Mouse (Mus musculus) lung, embryonic 14.5 days (tissue): ENCODE results near the gene Catsperd. TPM values are rescaled to one million over a fixed set of nuclear protein-coding genes. Genes with fewer than 3 reads are reported as not detected.
A peak's percentile ranks its signal among the peaks of the same experiment; 100 is the strongest.
"Not testable (repeated sequence)": the region's sequence is repeated elsewhere in the genome, so short reads cannot be mapped to it uniquely, and the experiment has no call there.

Experiments used
- ATAC-seq: fragments of 200-750 bp; cut with Nextera tagmentation; 2 replicates; pipeline ENCODE4 v1.8.0; 2017; ENCODE audit warnings: mild to moderate bottlenecking, moderate TSS enrichment, moderate library complexity; ENCODE audit not compliant: insufficient read depth
- DNase-seq: peaks from one replicate; pipeline ENCODE4 v3.0.0-alpha.2; 2015
- H3K27ac ChIP-seq: fragments of 300-500 bp; sonication (generic); 2 replicates; pipeline ENCODE4 v1.5.1; 2014; ENCODE audit warnings: low read depth, mild to moderate bottlenecking, moderate library complexity
- H3K27me3 ChIP-seq: fragments of 300-500 bp; sonication (generic); 2 replicates; pipeline ENCODE4 v1.6.1; 2014; ENCODE audit warnings: low read length, control low read depth; ENCODE audit not compliant: insufficient read depth
- H3K36me3 ChIP-seq: fragments of 300-500 bp; sonication (generic); 2 replicates; pipeline ENCODE4 v1.6.1; 2014; ENCODE audit warnings: control low read depth; ENCODE audit not compliant: insufficient read depth
- H3K4me1 ChIP-seq: fragments of 300-500 bp; sonication (generic); 2 replicates; pipeline ENCODE4 v1.6.1; 2014; ENCODE audit warnings: antibody characterized with exemption, control low read depth; ENCODE audit not compliant: insufficient read depth
- H3K4me2 ChIP-seq: fragments of 300-500 bp; sonication (generic); 2 replicates; pipeline ENCODE4 v1.6.1; 2014; ENCODE audit warnings: mild to moderate bottlenecking
- H3K4me3 ChIP-seq: fragments of 300-500 bp; sonication (generic); 2 replicates; pipeline ENCODE4 v1.5.1; 2014; ENCODE audit warnings: low read depth, low read length
- H3K9ac ChIP-seq: fragments of 300-500 bp; sonication (generic); 2 replicates; pipeline ENCODE4 v1.6.1; 2014
- H3K9me3 ChIP-seq: fragments of 300-500 bp; sonication (generic); 2 replicates; pipeline ENCODE4 v1.6.1; 2016; ENCODE audit warnings: low read depth, low read length, control low read depth
- CTCF ChIP-seq: IDR thresholded peaks from 2 replicates; pipeline ENCODE4 v1.5.1; 2016; ENCODE audit warnings: antibody characterized with exemption, low read depth
- WGBS: fragments of 180-500 bp; shearing (Covaris S2); extraction: QIAGEN DNeasy Blood & Tissue Kit; methylation state at CpG from one replicate; pipeline ENCODE4 v1.1.7; 2014; 5-methylcytosine and 5-hydroxymethylcytosine counted together
- polyA plus RNA-seq: library from polyadenylated mRNA; unstranded; fragments of >200 nt; fragmentation: Nextera tagmentation; extraction: Ambion mirVana; gene quantifications from 2 replicates; pipeline ENCODE4 v1.2.1, GENCODE M21; 2014

Gene Catsperd
- polyA plus RNA-seq, 1 experiment from 2014 or later: 0.57 TPM

- ATAC-seq (peak; percentile 90), DNase-seq (peak; percentile 100)
- Histone ChIP-seq H3K27ac (peak within 1 kb of the TSS; percentile 65), H3K36me3 (peaks cover 23% of the 10 kb centered on the region), H3K4me2 (peak within 1 kb of the TSS; percentile 91), H3K27me3 (no peaks in the 10 kb centered on the region), H3K9ac (peak within 1 kb of the TSS; percentile 87), H3K4me3 (peak within 1 kb of the TSS; percentile 96), H3K4me1 (0 out of 2 replicates have a peak, but pooled peaks cover 5% of the 10 kb centered on the region), H3K9me3 (no peaks in the 10 kb centered on the region)
- under 1% methylated on average over 51 of the region's 51 CpGs for WGBS
- 0 out of 2 replicates have a peak, but pooled peaks have one; percentile 4 for TF ChIP-seq CTCF
These were observed 1.0 kb upstream of the Catsperd start, which contains the start of gene Lonp1 for GRCm38 (mm10) chr17:56626754-56627470. Gene Lonp1, minus strand, starts transcription at chr17:56626887.

DNA sequence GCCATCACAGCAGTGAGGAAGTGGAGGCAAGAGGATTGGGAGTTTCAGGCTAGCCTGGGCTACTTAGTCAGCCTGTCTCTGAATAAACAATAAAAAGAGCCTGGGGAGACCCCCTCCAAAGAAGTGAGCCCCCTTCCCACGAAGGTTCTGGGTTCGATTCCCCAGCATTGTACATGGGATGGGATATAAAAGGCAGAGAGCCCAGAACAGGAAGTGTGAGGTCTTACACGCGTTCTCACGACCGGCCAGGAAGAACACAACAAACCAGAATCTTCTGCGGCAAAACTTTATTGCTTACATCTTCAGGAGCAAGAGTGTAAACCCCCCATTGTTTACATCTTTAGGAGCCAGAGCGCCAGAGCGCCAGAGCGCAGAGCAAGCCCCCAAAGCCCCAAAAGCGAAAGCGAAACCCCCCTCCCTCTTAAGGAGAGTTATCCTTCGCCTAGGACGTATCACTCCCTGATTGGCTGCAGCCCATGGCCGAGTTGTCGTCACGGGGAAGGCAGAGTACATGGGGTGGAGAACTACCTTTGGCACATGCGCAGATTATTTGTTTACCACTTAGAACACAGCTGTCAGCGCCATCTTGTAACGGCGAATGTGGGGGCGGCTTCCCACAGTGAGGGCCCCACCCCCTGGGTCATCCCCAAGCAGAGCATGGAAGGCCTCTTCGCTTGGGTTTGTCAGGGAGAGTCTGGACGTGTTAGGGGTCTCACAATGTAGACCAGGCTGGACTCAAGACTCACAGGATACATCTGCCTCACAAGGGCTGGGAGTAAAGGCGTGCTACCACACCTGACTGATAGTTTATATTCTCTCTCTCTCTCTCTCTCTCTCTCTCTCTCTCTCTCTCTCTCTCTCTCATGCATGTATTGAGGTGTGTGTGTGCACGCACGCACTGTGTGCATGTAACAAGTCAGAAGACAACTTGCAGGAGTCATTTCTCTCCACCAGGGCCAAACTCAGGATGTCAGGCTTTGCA is 2.1 kb downstream of the Catsperd start:
- not testable (repeated sequence) for H3K4me3 ChIP-seq, H3K36me3 ChIP-seq, H3K9me3 ChIP-seq, H3K4me2 ChIP-seq, H3K9ac ChIP-seq, ATAC-seq, H3K27ac ChIP-seq, H3K27me3 ChIP-seq, H3K4me1 ChIP-seq, DNase-seq
- 80% methylated on average over 26 of the region's 27 CpGs for WGBS

DNA sequence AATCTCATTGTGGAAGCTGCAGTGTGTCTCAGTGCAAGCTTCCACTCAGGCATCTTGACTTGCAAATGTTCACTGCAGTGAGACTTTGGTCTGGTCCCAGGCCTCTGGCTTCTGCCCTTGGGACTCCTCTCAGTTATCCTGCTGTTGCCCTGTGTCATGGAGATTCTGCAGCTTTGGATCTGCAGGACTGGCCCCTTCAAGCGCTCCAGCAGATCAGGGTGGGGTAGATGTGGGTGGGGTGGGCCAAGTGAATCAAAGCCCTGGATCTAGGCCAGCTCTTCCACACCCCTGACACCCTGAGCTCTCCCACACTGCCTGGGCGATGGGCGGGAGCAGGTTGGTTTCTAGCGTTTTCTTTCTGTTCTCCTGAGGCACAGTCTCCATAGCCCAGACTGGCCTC is 3.9 kb downstream of the Catsperd start:
- DNase-seq (no peak), ATAC-seq (no peak)
- Histone ChIP-seq H3K4me3 (no peak overlapping the region), H3K36me3 (no peaks in the 10 kb centered on the region), H3K27me3 (no peaks in the 10 kb centered on the region), H3K9me3 (no peaks in the 10 kb centered on the region), H3K4me2 (no peak overlapping the region), H3K27ac (no peak overlapping the region), H3K4me1 (0 out of 2 replicates have a peak, but pooled peaks cover 5% of the 10 kb centered on the region), H3K9ac (no peak overlapping the region)
- WGBS: 48% methylated on average over 4 of the region's 4 CpGs
- TF ChIP-seq CTCF: no peak

- H3K4me2 ChIP-seq: no peak overlapping the region
- no peaks in the 10 kb centered on the region for H3K27me3 ChIP-seq
- H3K27ac ChIP-seq: no peak overlapping the region
- no peak overlapping the region for H3K4me3 ChIP-seq
- ATAC-seq (no peak), DNase-seq (no peak)
- H3K9me3 ChIP-seq: no peaks in the 10 kb centered on the region
- WGBS: 81% methylated on average over 6 of the region's 6 CpGs
- no peak for TF ChIP-seq CTCF
- no peaks in the 10 kb centered on the region for H3K36me3 ChIP-seq
- H3K4me1 ChIP-seq: no peaks in the 10 kb centered on the region
- H3K9ac ChIP-seq: no peak overlapping the region
These were observed 6.1 kb downstream of the Catsperd start for GRCm38 (mm10) chr17:56634023-56634422.

- H3K9ac ChIP-seq: no peak overlapping the region
- DNase-seq (no peak), ATAC-seq (no peak)
- H3K4me2 ChIP-seq: no peak overlapping the region
- no peaks in the 10 kb centered on the region for H3K36me3 ChIP-seq
- 72% methylated on average over 4 of the region's 4 CpGs for WGBS
- no peaks in the 10 kb centered on the region for H3K4me1 ChIP-seq
- no peak overlapping the region for H3K4me3 ChIP-seq
- H3K27me3 ChIP-seq: no peaks in the 10 kb centered on the region
- no peak for TF ChIP-seq CTCF
- H3K27ac ChIP-seq: no peak overlapping the region
- no peaks in the 10 kb centered on the region for H3K9me3 ChIP-seq
These were observed 15.3 kb downstream of the Catsperd start for GRCm38 (mm10) chr17:56643237-56643636.

DNA sequence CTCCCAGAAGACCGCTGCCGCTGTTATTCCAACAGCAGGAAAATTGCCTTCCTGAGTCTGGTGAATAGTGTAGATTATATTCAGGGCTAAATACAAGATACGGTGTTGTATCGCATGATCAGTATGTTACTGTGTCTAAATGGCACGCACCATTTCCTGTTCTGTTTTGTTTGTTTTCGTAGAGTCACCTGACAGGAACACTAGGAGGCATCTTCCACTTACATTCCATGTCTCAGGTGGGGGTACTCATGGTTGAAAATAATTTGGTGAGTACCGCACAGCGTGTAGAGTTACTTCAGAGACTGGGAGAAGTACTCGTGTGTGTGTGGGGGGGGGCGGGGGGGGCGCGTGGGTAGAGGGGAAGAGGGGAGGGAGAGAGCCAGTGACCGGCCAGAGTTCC is 19.6 kb downstream of the Catsperd start:
- H3K27ac ChIP-seq: no peak overlapping the region
- no peaks in the 10 kb centered on the region for H3K4me1 ChIP-seq
- DNase-seq: no peak
- H3K4me2 ChIP-seq: no peak overlapping the region
- no peak overlapping the region for H3K4me3 ChIP-seq
- no peaks in the 10 kb centered on the region for H3K27me3 ChIP-seq
- H3K9ac ChIP-seq: no peak overlapping the region
- no peaks in the 10 kb centered on the region for H3K9me3 ChIP-seq
- ATAC-seq: 0 out of 2 replicates have a peak, but pooled peaks have one; percentile 4
- no peaks in the 10 kb centered on the region for H3K36me3 ChIP-seq
- no peak for TF ChIP-seq CTCF
- WGBS: 32% methylated on average over 13 of the region's 13 CpGs

- no peak for TF ChIP-seq CTCF
- Histone ChIP-seq H3K27ac (no peak overlapping the region), H3K4me1 (no peaks in the 10 kb centered on the region), H3K36me3 (no peaks in the 10 kb centered on the region), H3K9ac (no peak overlapping the region), H3K9me3 (no peaks in the 10 kb centered on the region), H3K27me3 (no peaks in the 10 kb centered on the region), H3K4me2 (no peak overlapping the region), H3K4me3 (no peak overlapping the region)
- peak; percentile 63; the same call in 1 of the 2 replicates for ATAC-seq
- WGBS: 30% methylated on average over 10 of the region's 10 CpGs
- DNase-seq: peak; percentile 62
These were observed 23.9 kb downstream of the Catsperd start for GRCm38 (mm10) chr17:56651801-56652200.
